Mouse (Mus musculus): ENCODE data around the gene Mpst. TPM values are rescaled to one million over a fixed set of nuclear protein-coding genes. Genes with fewer than 3 reads are reported as not detected.

The Mpst gene
- total RNA-seq, 2 experiments from 2014 or later = 56.5 to 65.3 TPM

Other genes starting within 250 kb of the Mpst start
- 10 to 100 TPM; 11.5 to 16.6 TPM for gene Ift27, start 232.3 kb upstream of the Mpst start, total RNA-seq (2021)
- gene Pvalb, start 200.0 kb upstream of the Mpst start, total RNA-seq (2021) = over 10,000 TPM; 13,440 to 14,162 TPM
- under 1 TPM; 0.50 to 1.00 TPM for gene Ncf4, start 161.6 kb upstream of the Mpst start, total RNA-seq (2021)
- gene Csf2rb2, start 100.7 kb upstream of the Mpst start, total RNA-seq (2021) = 1 to 10 TPM in 1 of 2 experiments, under 1 TPM in 1; 0.82 to 1.2 TPM
- gene Csf2rb, start 80.7 kb upstream of the Mpst start, total RNA-seq (2021) = 1 to 10 TPM; 1.6 to 1.7 TPM
- gene Tex33, start 10.5 kb upstream of the Mpst start, total RNA-seq (2021) = not detected
- 10 to 100 TPM; 21.7 to 24.2 TPM for gene Tst, start 509 bp upstream of the Mpst start, total RNA-seq (2021)
- gene Kctd17, start 22.1 kb downstream of the Mpst start, total RNA-seq (2021) = 10 to 100 TPM in 1 of 2 experiments, 1 to 10 TPM in 1; 8.4 to 13.9 TPM
- gene Tmprss6, start 62.2 kb downstream of the Mpst start, total RNA-seq (2021) = under 1 TPM in 1 of 2 experiments, not detected in 1; 0.17 TPM
- not detected for gene Il2rb, start 88.9 kb downstream of the Mpst start, total RNA-seq (2021)
- gene C1qtnf6, start 125.0 kb downstream of the Mpst start, total RNA-seq (2021) = 1 to 10 TPM; 1.0 to 2.4 TPM
- gene Sstr3, start 138.3 kb downstream of the Mpst start, total RNA-seq (2021) = not detected
- gene Rac2, start 166.4 kb downstream of the Mpst start, total RNA-seq (2021) = 1 to 10 TPM in 1 of 2 experiments, under 1 TPM in 1; 0.96 to 1.8 TPM
- 1 to 10 TPM in 1 of 2 experiments, under 1 TPM in 1; 0.82 to 2.3 TPM for gene Cyth4, start 190.6 kb downstream of the Mpst start, total RNA-seq (2021)

Measured in gastrocnemius, adult 18-20 months (tissue).